Mouse (Mus musculus) G1E (cell line): Measurements from ENCODE around the gene Cpne6. TPM values are rescaled to one million over a fixed set of nuclear protein-coding genes. Genes with fewer than 3 reads are reported as not detected.

Source experiments
- ATAC-seq: 2 replicates; pipeline ENCODE4 v1.8.0; 2016; ENCODE audit warnings: mild to moderate bottlenecking; ENCODE audit not compliant: insufficient number of reproducible peaks, poor library complexity, low FRiP score, severe bottlenecking; ENCODE audit errors: extremely low read depth
- DNase-seq: peaks from one replicate; pipeline ENCODE4 v3.0.0; 2012; ENCODE audit warnings: low spot score
- H3K27me3 ChIP-seq: 2 replicates; pipeline ENCODE4 v1.6.1; 2012; ENCODE audit warnings: mild to moderate bottlenecking, low read length, inconsistent platforms; ENCODE audit not compliant: insufficient read depth
- H3K36me3 ChIP-seq: replicated peaks from 2 replicates; pipeline ENCODE3; 2012; ENCODE audit warnings: mild to moderate bottlenecking, inconsistent platforms
- H3K4me1 ChIP-seq: 2 replicates; pipeline ENCODE4 v1.6.1; 2012; ENCODE audit warnings: low read depth, low read length, inconsistent platforms, mixed read lengths; ENCODE audit not compliant: insufficient read depth
- H3K4me3 ChIP-seq: 2 replicates; pipeline ENCODE4 v1.5.1; 2012; ENCODE audit warnings: low read depth, mild to moderate bottlenecking, inconsistent platforms, low read length, moderate library complexity, mixed read lengths
- H3K9me3 ChIP-seq: replicated peaks from 2 replicates; pipeline ENCODE4 v1.6.1; 2012; ENCODE audit warnings: inconsistent platforms
- CTCF ChIP-seq: IDR thresholded peaks from 2 replicates; pipeline ENCODE4 v1.5.1; 2012; ENCODE audit warnings: low read depth, low read length, inconsistent platforms, mixed read lengths
- GATA1 ChIP-seq: IDR thresholded peaks from 2 replicates; pipeline ENCODE4 v1.6.1; 2012; ENCODE audit warnings: borderline replicate concordance, low read length, inconsistent platforms, mixed read lengths
- GATA2 ChIP-seq: IDR thresholded peaks from 2 replicates; pipeline ENCODE4 v1.6.1; 2012; ENCODE audit warnings: low read depth, low read length, inconsistent platforms, borderline replicate concordance
- POLR2AphosphoS5 ChIP-seq: IDR thresholded peaks from 2 replicates; pipeline ENCODE4 v1.6.1; 2012; ENCODE audit warnings: low read depth, low read length, inconsistent platforms; ENCODE audit not compliant: insufficient replicate concordance
- TAL1 ChIP-seq: conservative IDR thresholded peaks from 2 replicates; pipeline ENCODE4 v1.6.1; 2012; ENCODE audit warnings: low read depth, low read length, inconsistent platforms, mixed read lengths
- polyA plus RNA-seq: library from polyadenylated mRNA; stranded (reverse); fragments of >175 nt; gene quantifications from 2 replicates; pipeline ENCODE4 v1.2.3, GENCODE M21; 2012
- total RNA-seq, 2 experiments: library from RNA; stranded (forward) in 1 of 2; stranded (reverse) in 1 of 2; fragments of 200-1000 nt in 1 of 2; fragments of >200 nt in 1 of 2; fragmentation: Nextera tagmentation in 1 of 2; gene quantifications; 2 replicates each; pipeline ENCODE4 v1.2.3; 2014 to 2017

Cpne6 gene
- total and polyA plus RNA-seq, 3 experiments = 0.03 to 0.11 TPM; not detected in 1

DNA sequence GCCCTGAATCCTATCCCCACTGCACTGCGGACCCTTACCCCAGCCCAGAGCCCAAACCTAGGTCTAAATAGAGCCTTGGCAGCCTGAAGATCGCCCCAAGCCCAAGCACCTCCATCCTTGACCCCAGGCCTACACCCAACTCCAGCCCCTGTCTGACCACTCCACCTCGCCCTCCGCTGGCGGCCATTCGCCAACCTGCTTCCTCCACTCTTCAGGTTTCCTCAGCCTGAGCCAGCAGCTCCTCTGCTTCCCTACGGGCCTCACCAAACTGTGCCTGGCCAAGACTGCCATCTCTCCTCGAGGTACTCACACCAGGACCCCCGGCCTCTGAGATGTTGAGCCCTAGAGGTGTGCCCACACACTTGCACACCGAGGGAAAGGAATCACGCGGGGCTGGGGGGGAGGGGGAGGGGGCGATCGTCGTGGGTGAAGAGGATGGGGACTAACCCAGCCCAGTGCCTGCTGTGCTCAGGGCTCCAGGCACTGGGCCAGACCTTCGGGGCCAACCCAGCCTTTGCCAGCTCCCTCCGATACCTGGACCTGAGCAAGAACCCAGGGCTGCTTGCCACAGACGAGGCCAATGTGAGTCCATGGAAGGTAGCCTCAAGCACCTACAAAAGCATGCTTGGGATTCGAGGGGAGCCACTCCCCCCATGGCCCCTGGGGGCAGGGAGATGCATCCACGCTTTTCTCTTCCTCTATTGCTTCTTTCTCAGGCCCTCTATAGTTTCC, 14.6 kb upstream of the Cpne6 start:
- H3K4me3 ChIP-seq = no peak overlapping the region
- TF ChIP-seq POLR2AphosphoS5 (no peak), TAL1 (no peak), CTCF (no peak), GATA1 (no peak), GATA2 (no peak)
- DNase-seq (no peak), ATAC-seq (no peak)
- H3K4me1 ChIP-seq = peaks cover 40% of the 10 kb centered on the region
- no peaks in the 10 kb centered on the region for H3K36me3 ChIP-seq
- peaks cover 34% of the 10 kb centered on the region for H3K27me3 ChIP-seq
- no peaks in the 10 kb centered on the region for H3K9me3 ChIP-seq

DNA sequence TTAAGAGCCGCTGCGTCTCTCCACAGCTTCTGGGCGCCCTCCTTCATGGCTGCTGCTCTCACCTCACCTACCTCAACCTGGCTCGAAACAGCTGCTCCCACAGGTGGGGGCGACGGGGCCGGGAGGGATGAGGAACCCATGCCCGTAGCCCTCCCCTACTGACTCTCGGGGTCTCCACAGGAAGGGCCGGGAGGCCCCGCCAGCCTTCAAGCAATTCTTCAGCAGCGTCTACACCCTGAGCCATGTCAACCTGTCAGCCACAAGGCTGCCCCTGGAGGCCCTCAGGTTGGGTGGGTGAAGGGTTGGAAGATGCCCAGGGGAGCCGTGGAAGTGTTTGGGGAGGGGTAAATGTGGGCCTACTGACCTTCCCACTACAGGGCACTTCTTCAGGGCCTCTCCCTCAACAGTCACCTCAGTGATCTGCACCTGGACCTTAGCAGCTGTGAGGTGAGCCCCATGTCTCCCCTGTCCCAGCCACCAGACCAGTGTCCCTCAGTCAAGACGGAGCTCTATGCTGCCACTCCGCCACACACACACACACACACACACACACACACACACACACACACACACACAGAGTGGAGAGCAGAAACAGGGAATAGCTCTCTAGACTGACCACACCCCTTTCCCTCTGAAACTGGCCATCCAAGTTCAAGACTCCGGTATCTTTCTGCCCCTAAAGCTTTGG, 13.3 kb upstream of the Cpne6 start:
- H3K36me3 ChIP-seq = no peaks in the 10 kb centered on the region
- no peak overlapping the region for H3K4me3 ChIP-seq
- no peaks in the 10 kb centered on the region for H3K9me3 ChIP-seq
- H3K27me3 ChIP-seq = peaks cover 43% of the 10 kb centered on the region
- DNase-seq (no peak), ATAC-seq (no peak)
- no peak for TF ChIP-seq POLR2AphosphoS5
- TF ChIP-seq GATA1 = no peak
- no peak for TF ChIP-seq CTCF
- peaks cover 27% of the 10 kb centered on the region for H3K4me1 ChIP-seq

DNA sequence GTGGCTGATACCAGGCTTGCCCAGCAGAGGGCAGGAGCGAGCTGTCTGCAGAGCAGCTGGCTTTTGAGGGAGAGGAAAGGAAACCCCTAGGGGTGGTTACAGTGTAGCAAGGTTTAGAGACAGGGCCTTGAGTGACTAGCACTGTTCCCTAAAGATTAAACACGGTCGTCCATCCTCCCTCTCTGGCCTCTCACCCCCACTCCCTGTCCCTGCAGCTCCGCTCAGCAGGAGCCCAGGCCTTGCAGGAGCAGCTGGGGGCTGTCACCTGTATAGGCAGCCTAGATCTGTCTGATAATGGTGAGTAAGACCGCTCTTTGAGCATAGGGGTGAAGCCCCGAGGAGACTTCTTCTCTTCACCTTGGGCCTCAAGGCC, 12.8 kb upstream of the Cpne6 start:
- peak; percentile 90 for DNase-seq
- no peak for TF ChIP-seq GATA1
- TF ChIP-seq TAL1 = no peak
- no peak for TF ChIP-seq GATA2
- TF ChIP-seq POLR2AphosphoS5 = no peak
- TF ChIP-seq CTCF = peak; percentile 95
- peaks cover 47% of the 10 kb centered on the region for H3K27me3 ChIP-seq
- no peak overlapping the region for H3K4me3 ChIP-seq
- peaks cover 22% of the 10 kb centered on the region for H3K4me1 ChIP-seq
- H3K9me3 ChIP-seq = no peaks in the 10 kb centered on the region
- no peaks in the 10 kb centered on the region for H3K36me3 ChIP-seq
- peak; percentile 8; the same call in 1 of the 2 replicates for ATAC-seq

DNA sequence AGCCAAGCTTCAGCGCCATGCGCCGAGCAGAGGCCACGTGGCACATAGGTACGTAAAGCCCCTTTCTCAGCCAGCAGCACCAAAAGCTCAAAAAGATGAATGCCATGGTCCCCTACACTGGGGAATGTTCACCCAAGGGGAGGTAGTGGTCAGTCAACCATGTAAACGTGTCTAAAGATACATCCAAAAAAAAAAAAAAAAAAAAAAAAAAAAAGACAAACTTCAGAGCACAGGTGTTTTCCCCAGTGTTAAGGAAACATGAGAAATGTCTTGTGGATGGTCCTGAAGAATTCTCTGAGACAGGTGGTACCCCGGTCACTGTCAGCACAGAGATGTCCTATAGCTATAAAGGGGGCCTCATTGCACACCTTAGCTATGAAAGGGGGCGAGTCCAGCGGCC, 4.6 kb upstream of the Cpne6 start:
- TF ChIP-seq CTCF (no peak), POLR2AphosphoS5 (no peak), TAL1 (no peak), GATA2 (no peak), GATA1 (no peak)
- H3K4me1 ChIP-seq = 0 out of 2 replicates have a peak, but pooled peaks cover 2% of the 10 kb centered on the region

DNA sequence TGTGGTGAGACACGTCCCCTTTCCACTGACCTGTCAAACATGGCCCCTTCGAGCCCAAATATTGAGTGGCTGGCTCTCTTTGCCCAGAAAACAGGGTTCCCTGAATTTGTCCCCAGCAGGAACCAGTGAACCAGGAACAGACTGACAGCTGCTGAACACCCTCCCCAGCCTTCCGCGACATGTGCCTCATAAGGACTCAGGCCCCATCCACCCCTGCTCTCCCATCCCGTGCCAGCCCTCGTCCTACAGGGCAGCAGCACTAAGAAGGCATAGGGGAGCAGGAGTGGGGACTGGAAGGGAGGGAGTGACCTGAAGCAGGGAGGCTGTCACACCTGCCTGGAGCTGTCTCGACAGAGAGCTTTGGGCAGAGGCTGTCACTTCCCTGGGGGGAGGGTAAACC, 2.4 kb upstream of the Cpne6 start:
- no peak for TF ChIP-seq GATA2
- TF ChIP-seq TAL1 = no peak
- no peak for TF ChIP-seq POLR2AphosphoS5
- TF ChIP-seq GATA1 = no peak
- no peak for TF ChIP-seq CTCF
- no peak for ATAC-seq
- Histone ChIP-seq H3K27me3 (peaks cover 68% of the 10 kb centered on the region), H3K36me3 (no peaks in the 10 kb centered on the region), H3K4me3 (no peak overlapping the region), H3K9me3 (no peaks in the 10 kb centered on the region), H3K4me1 (0 out of 2 replicates have a peak, but pooled peaks cover 2% of the 10 kb centered on the region)
- no peak for DNase-seq

More for the DNA sequence above, 4.6 kb upstream of the Cpne6 start:
- Histone ChIP-seq H3K36me3 (no peaks in the 10 kb centered on the region), H3K4me3 (no peak overlapping the region), H3K9me3 (no peaks in the 10 kb centered on the region), H3K27me3 (peaks cover 62% of the 10 kb centered on the region)
- DNase-seq (no peak), ATAC-seq (no peak)

DNA sequence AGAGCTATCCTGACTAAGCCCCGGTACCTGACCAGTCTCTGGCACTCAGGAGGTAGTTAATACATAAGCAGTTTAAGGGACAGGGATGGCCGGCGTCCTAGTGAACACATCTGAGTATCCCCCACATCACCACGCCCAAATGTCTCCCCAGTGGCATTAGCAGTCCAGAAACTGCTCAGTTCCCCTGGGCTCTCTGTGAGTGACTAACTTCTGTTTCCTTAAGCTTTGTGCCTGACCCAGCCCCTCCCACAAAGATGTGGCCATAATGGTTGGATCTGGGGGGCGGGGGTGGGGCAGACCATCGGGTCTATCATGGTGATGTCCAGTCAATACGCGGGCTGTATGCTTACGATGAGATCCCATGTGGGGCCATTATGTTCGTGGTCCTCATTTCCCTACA, 705 bp upstream of the Cpne6 start:
- H3K4me1 ChIP-seq = peaks cover 14% of the 10 kb centered on the region
- DNase-seq = no peak
- no peaks in the 10 kb centered on the region for H3K36me3 ChIP-seq
- no peaks in the 10 kb centered on the region for H3K9me3 ChIP-seq
- no peak overlapping the region for H3K4me3 ChIP-seq
- TF ChIP-seq POLR2AphosphoS5 (no peak), GATA1 (no peak), TAL1 (no peak), CTCF (no peak), GATA2 (no peak)
- ATAC-seq = no peak
- H3K27me3 ChIP-seq = peaks cover 80% of the 10 kb centered on the region
